Mouse (Mus musculus) brown adipose tissue, adult 24 weeks (tissue): ENCODE data around the gene Tmem88b. TPM values are rescaled to one million over a fixed set of nuclear protein-coding genes. Genes with fewer than 3 reads are reported as not detected.
"Not testable (repeated sequence)": the region's sequence is repeated elsewhere in the genome, so short reads cannot be mapped to it uniquely, and the experiment has no call there.

Experiments
- H3K27ac ChIP-seq: fragments of 200-500 bp; replicated peaks from 2 replicates; pipeline ENCODE4 v1.5.1; 2012; ENCODE audit warnings: low read depth, mild to moderate bottlenecking, low read length
- H3K4me1 ChIP-seq: fragments of 200-500 bp; 2 replicates; pipeline ENCODE4 v1.6.1; 2012; ENCODE audit warnings: low read length, mixed read lengths; ENCODE audit not compliant: control insufficient read depth, insufficient read depth, insufficient read length
- H3K4me3 ChIP-seq: fragments of 200-500 bp; 2 replicates; pipeline ENCODE4 v1.5.1; 2012; ENCODE audit warnings: low read depth, mild to moderate bottlenecking, low read length, moderate library complexity; ENCODE audit not compliant: insufficient read depth
- polyA plus RNA-seq: library from polyadenylated mRNA; stranded (reverse); fragments of >200 nt; gene quantifications from 2 replicates; pipeline ENCODE4 v1.2.4, GENCODE M21; 2012; ENCODE audit not compliant: missing spikeins, insufficient read depth, insufficient read length

Gene Tmem88b
- polyA plus RNA-seq, 1 experiment = 0.67 TPM

DNA sequence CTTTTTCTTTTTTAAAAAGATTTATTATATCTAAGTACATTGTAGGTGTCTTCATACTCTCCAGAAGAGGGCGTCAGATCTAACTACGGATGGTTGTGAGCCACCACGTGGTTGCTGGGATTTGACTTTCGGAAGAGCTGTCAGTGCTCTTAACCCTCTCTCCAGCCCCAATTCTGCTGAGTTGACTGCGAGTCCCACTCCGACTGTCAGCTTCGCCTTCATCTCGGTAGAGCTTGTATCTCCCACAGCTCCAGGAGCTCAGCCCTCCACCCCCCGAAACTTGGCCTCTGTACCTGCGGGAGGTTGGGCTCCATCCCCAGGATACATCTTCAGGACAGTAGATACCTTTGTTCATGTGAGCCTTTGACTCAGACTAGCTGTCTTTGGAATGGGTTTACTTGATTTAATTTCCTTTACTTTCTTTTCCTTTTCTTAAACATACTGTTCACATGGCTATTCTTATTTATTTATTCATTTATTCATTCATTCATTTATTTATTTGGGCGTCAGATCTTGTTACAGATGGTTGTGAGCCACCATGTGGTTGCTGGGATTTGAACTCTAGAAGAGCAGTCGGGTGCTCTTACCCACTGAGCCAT lies 17.2 kb upstream of the Tmem88b start, which contains the start of gene Mrpl20:
Gene Mrpl20 (plus strand): TSS at position 138 of the 599 bp plus-strand sequence.
- peak within 1 kb of the TSS; percentile 77 for H3K27ac ChIP-seq
- 0 out of 2 replicates have a peak, but pooled peaks cover 2% of the 10 kb centered on the region for H3K4me1 ChIP-seq
- H3K4me3 ChIP-seq = peak within 1 kb of the TSS; percentile 96

DNA sequence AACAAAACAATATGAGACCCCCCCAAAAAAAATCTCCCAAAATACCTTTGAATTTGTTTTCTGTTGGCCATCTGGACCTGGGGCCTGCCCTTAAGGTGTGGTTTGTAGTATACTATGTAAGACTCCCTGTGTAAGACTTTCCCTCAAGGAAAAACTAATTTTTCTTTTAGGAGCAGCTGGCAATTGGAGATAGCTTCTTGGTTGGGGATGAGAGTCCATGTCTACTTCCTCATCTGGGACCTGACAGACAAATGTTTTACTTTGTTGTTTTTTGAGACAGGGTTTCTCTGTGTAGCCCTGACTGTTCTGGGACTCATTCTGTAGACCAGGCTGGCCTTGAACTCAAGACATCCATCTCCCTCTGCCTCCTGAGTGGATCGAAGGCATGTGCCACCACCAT lies 16.4 kb upstream of the Tmem88b start:
- no peak overlapping the region for H3K27ac ChIP-seq
- 0 out of 2 replicates have a peak, but pooled peaks cover 2% of the 10 kb centered on the region for H3K4me1 ChIP-seq
- H3K4me3 ChIP-seq = no peak overlapping the region

DNA sequence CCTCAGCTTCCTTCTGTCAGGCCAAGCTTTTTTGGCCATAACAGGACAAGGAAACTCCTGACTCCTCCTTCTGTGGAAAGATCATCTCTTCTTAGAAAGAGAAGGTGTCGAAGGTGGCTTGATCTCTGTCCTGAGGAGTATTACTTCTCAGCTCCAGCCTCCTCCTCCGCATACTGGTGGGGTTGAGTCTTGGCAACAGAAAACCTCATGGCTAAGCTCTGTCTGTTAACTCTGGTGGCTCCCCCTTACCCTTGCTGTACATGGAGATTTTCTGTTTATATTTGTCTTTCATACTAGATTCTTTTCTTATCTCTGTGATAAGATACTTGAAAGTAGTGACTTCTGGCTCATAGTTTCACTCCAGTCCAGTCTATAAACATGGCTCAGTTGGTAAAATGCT lies 8.1 kb upstream of the Tmem88b start:
- H3K4me3 ChIP-seq = no peak overlapping the region

DNA sequence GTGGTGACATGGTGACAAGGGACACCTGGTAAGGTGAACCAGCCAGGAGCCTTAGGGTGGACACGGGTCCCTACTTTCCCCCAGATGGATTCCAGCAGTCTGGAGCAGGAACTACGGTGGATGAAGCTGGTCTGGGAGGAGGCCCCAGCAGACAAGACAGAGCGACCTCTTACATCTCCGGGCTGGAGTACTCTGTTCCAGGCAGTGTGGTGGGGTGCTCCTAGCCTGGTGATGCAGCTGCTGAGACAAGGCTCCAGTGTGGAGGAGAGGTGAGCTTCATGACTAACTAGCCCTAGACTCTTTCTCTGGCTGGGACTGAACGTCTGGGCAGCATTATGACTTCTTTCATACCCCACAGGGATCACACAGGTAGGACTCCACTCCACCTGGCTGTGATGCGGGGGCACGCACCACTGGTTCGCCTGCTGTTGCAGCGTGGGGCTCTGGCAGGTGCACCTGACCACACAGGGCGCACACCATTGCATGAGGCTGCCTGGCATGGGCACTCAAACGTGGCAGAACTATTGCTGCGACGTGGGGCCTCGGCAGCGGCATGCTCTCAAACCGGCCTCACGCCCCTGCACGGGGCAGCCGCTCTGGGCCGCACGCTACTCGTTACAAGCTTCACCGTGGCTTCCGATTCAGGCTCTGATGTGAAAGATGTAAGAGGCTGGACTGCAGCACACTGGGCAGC lies 5.7 kb upstream of the Tmem88b start:
- Histone ChIP-seq H3K27ac (no peak overlapping the region), H3K4me1 (no peaks in the 10 kb centered on the region), H3K4me3 (no peak overlapping the region)

More for the DNA sequence above, 8.1 kb upstream of the Tmem88b start:
- no peaks in the 10 kb centered on the region for H3K4me1 ChIP-seq
- H3K27ac ChIP-seq = no peak overlapping the region

DNA sequence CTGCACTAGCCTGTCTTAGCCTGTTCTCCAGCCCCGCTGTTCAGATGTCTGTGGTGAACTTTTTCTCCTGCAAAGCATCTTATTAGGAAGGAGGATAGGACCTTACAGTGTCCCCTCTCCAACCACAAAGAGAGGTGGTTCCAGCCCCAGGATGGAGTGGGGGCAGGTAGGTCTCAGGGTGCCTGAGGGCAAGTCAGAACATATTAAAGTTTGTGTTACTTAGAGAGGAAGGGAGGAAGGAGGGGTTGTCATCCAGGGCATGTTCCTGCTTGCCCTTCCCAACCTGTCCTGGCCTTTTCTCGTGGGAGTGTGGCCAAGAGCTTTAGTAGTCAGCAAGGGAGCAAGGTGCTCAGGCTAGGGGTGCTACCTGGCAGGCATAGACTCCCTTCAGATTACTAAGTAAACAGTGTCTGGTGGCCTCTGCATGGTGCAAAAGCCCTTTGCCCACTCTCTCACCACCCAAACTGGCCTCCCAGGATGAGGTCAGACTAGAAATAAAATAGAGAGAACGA lies 5.0 kb upstream of the Tmem88b start:
- Histone ChIP-seq H3K4me1 (no peaks in the 10 kb centered on the region), H3K27ac (no peak overlapping the region), H3K4me3 (no peak overlapping the region)

DNA sequence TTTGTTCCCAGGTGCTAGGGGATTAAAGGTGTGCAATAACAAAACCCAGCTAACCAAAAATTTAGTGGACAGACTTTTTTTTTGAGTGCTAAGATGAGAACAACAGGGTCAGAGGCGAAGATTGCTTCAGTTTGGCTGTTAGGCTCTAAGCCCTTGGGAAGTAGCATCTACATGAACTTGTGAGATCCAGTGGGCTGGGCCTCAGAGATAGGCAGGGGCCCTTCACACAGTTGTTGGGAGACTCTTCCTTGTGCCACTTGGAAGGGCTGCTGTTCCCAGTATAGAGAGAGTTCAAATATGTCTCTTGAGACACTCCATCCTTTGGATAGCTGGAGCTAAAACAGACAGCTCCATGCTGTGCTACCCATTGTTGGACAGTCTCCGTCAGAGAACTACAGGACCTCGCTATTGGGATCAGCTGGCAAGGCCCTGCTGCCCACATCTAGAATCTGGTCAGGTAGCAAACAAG lies 4.4 kb upstream of the Tmem88b start, which contains the start of gene Ankrd65:
Gene Ankrd65 (plus strand): TSS at position 419 of the 469 bp plus-strand sequence.
- H3K4me1 ChIP-seq = no peaks in the 10 kb centered on the region

DNA sequence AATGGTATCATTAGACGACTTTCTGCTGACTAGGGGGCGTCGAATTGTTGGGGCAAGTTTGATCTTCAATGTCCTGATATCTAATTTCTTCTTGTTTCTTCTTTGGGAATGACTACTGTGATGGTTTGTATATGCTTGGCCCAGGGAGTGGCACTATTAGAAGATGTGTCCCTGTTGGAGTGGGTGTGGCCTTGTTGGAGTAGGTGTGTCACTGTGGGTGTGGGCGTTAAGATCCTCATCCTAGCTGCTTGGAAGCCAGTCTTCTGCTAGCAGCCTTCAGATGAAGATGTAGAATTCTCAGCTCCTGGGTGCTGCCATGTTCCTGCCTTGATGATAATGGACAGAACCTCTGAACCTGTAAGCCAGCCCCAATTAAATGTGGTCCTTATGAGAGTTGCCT lies 3.2 kb upstream of the Tmem88b start:
- H3K27ac ChIP-seq, H3K4me1 ChIP-seq, H3K4me3 ChIP-seq: not testable (repeated sequence)

More for the DNA sequence above, 4.4 kb upstream of the Tmem88b start, which contains the start of gene Ankrd65:
- no peak within 1 kb of the TSS for H3K4me3 ChIP-seq
- no peak within 1 kb of the TSS for H3K27ac ChIP-seq

DNA sequence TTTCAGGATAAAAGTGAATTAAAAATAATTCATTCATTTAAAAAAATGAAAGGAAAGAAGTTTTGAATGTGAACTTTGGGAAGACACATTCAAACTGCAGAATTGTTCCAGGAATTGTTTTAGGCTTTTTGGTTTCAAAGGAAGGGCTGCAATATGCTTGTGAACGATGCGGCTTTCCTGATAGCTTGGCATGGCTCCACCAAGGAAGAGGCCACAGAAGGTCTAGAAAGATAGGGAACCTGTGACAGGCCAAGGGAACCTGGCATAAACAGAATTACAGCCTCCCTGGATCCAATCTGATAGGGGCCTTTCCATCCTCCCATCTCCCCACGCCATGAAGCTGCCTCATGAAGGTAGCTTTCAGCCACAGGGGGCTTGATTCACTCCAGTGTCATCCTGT lies 2.6 kb upstream of the Tmem88b start:
- Histone ChIP-seq H3K27ac (no peak overlapping the region), H3K4me1 (no peaks in the 10 kb centered on the region)

DNA sequence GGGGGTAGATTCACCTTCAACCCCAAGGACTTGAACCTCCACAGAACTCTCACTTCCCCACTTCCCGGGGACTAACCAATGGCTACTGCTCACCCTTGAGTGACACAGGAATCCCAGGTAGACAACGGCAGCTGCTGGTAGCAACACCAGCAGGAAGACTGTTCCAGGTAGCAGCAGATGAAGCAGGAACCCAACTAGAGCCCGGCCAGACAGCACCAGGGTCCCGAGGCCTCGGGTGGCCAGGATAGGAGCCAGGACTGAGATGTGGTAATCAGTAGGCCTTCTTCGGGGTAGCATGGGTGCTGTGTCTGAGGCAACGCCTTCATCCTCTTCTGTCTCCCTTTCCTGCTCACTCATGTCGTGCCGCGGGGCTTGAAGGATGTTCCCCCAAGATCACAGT lies 428 bp downstream of the Tmem88b start:
- Histone ChIP-seq H3K4me1 (peaks cover 4% of the 10 kb centered on the region), H3K27ac (no peak overlapping the region), H3K4me3 (no peak overlapping the region)

More for the DNA sequence above, 2.6 kb upstream of the Tmem88b start:
- H3K4me3 ChIP-seq = no peak overlapping the region

DNA sequence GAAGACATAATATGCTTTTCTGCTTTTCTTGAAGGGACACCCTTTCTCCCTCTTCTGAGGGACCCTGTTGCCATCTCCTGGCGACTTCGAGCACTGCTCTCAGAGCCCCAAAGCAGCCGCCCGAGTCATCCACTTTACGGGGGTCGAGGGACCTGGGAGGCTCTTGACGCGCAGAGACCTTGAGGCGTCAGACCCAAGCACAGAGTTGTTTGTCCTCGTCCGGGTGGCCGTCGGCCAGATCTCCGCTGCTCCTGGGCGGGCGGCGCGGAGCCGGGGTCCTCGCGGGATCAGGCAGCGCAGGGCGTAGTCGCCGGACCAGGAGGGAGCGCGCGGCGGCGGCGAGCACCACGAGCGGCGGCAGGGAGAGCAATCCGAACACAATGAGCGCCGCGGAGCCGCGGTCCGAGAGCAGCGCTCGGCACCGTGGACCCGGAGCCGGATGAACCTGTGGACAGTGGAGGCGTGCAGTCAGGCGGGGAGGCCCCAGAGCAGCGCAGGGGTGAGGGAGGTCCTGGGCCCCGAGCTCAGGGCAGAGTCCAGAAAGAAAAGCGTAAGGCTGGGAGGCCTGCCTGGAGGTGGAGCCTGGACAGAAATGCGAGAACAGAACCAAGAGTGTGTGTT lies 1.5 kb downstream of the Tmem88b start:
- Histone ChIP-seq H3K27ac (peak overlapping the region; percentile 85), H3K4me1 (peaks cover 8% of the 10 kb centered on the region), H3K4me3 (peak overlapping the region; percentile 82)

DNA sequence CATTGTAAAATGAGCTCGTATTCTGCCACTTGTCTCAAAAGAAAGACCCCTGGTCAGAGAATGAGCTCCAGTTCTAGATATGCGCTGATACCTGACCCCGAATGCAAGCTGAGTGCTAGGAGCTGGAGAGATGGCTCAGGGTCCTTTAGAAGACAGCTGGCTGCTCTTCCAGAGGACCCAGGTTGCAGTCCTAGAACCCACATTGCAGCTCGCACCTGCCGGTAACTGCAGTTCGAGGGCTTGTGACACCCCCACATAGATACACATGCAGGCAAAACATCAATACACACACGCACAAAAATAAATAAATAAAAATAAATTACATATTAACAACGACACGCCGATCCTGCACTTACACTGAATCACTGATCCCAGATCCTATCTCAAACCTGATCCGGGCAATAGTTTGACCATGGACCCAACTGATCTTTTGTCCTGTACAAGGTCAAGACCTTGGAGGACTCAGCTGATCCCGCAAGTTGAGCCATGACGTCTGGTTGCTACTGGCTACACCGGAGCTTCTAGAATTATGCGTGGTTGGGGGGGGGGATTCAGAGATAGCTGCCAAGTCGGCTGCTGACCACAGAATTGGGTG lies 2.1 kb downstream of the Tmem88b start:
- Histone ChIP-seq H3K4me3 (peak overlapping the region; percentile 82), H3K27ac (peak overlapping the region; percentile 85), H3K4me1 (peaks cover 11% of the 10 kb centered on the region)

DNA sequence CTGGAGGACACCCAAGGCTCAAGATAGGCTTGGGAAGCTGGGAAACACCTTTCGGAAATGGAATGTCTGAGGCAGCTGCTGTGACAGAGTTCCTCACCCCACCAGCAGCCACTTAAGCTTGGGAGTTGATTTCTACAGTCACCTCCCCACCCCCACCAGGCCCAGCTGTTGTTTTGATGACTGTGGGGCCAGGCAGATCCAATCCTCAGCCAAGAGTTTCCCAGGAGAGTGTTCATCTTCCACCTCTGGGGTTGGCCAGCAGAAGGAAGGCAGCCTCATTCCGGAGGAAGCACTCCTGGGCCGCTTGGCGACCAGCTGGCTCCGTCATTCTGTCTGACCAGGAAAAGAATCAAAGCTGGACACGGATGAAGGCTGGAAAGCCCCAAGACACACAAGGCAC lies 4.8 kb downstream of the Tmem88b start:
- Histone ChIP-seq H3K4me1 (peaks cover 21% of the 10 kb centered on the region), H3K27ac (peak overlapping the region; percentile 91)

DNA sequence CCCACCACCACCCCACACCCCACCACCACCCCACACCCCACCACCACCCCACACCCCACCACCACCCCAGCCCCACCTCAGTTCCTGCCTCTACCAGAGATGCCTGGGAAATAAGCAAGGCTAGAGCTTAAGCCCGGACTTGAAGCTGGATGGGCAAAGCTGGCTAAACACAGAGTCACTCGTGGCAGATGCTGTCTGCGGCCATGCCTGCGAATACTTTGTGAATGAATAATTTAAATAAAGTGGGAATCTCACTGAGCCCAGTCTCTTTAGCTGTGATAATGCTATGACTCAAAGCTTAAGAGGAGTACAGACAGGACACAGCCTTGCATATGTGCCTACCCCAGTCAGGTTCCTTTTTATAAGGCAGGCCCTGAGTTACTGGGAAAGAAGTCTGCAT lies 6.2 kb downstream of the Tmem88b start:
- peak overlapping the region; percentile 75; the same call in 1 of the 2 replicates for H3K27ac ChIP-seq
- no peak overlapping the region for H3K4me3 ChIP-seq
- H3K4me1 ChIP-seq = peaks cover 25% of the 10 kb centered on the region

More for the DNA sequence above, 4.8 kb downstream of the Tmem88b start:
- H3K4me3 ChIP-seq = no peak overlapping the region

DNA sequence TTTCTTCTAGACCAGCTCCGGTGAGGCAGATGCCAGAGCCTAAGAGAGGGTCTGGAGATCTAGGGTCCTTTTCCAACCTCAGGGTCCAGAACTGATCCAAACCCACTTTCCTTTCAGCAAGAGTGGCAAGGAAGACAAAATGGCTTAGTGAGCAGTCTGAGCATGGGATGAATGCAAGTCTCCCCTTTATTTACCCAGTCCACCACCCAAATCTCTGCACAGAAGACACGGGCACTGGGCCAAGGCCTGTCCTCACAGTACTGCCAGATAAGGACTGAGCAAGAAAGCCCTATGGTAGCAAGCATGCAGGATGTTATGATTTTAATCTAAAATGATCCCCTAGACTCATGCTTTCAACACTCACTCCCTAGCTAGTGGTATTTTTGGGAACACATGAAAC lies 7.9 kb downstream of the Tmem88b start:
- Histone ChIP-seq H3K4me3 (no peak overlapping the region), H3K4me1 (peaks cover 25% of the 10 kb centered on the region), H3K27ac (0 out of 2 replicates have a peak overlapping the region, but pooled peaks have one; percentile 6)
